Mouse (Mus musculus): Measurements from ENCODE around the gene 1810010D01Rik. TPM values are rescaled to one million over a fixed set of nuclear protein-coding genes. Genes with fewer than 3 reads are reported as not detected.

The 1810010D01Rik gene
- total and polyA plus RNA-seq, 3 experiments = not detected

GRCm38 (mm10) chr7:145239145-145239544 lies 31.2 kb upstream of the 1810010D01Rik start (continued):
- TF ChIP-seq MAFK (IDR thresholded peaks at IDR 0.05; ENCODE audit: insufficient replicate concordance, low read length) = no peak
- TF ChIP-seq ELF1 (IDR thresholded peaks at IDR 0.05; ENCODE audit: low read depth, low read length) = no peak
- no peak for TF ChIP-seq ETS1 (conservative IDR thresholded peaks at IDR 0.05; ENCODE audit: low read depth, low read length)

DNA sequence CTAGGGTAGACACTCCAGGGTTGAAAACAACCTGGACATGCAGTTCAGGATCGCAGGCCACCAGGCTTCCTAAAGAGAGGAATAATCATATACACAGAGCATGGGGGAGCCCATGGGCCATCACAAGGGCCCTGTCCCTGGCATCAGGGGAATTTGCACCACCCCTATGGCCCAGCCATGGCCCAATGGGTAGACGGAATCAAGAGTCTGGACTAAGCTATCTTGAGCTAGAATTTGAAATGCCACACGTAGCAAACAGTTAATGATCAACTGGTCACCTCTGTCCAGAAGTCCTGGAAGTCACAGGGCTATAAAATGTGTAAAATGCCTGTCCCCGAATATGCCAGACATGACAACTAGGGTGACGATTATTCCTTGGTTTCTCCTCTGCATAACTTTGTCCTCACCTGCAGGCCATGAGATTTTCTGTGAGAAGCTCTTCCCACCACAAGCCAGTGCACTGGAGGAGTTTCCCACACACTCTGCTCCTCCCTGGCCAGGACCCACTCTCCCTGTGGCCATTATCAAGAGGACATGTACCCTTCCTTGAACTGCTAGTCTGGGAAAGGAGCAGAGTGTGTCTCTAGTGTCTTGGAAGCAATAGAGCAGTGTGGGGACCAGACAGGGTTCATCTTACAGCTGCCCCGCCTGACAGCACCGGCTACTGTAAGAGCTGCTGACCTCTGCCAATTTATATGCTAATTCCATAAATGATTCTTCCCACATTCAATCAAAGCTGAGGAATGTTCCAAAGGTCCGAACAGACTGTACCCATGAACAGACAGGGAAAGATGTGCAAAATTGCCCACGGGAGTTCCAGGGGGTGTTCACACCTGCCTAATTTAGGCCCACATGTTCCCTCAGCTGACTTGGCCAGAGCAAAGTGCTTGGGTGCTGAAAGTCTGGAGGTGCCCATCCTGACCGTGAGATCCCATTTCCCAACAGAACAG lies 27.2 kb upstream of the 1810010D01Rik start:
- Histone ChIP-seq H3K79me2 (replicated peaks; ENCODE audit: control insufficient read depth, extremely low read depth, insufficient read depth, poor library complexity, severe bottlenecking) (no peaks in the 10 kb centered on the region), H3K27ac (ENCODE audit: insufficient read depth, low read depth) (no peak overlapping the region), H3K9me3 (replicated peaks; ENCODE audit: low read length) (peaks cover 3% of the 10 kb centered on the region), H3K9ac (ENCODE audit: insufficient read depth, low read depth) (no peak overlapping the region), H3K4me3 (replicated peaks in 1 of 3; ENCODE audit: low read depth in 2 of 3, low read length in 2 of 3, poor library complexity in 1 of 3) (no peak overlapping the region), H3K4me1 (ENCODE audit: control insufficient read depth in 1 of 2, insufficient read depth in 2 of 2) (no peaks in the 10 kb centered on the region), H3K27me3 (replicated peaks) (peaks cover 70% of the 10 kb centered on the region), H3K36me3 (replicated peaks in 1 of 2; ENCODE audit: control insufficient read depth in 1 of 2, insufficient read depth in 1 of 2, low read length in 1 of 2) (no peaks in the 10 kb centered on the region), H3K4me2 (ENCODE audit: insufficient read depth, low read depth, poor library complexity, severe bottlenecking) (no peak overlapping the region)
- no peak for DNase-seq (ENCODE audit: extremely low read depth)
- dilution Hi-C loops (cut with MboI; ENCODE audit: extremely low pct_ligation_motif_present, extremely low pct_unique_long_range_greater_than_20kb, low sequenced_read_pairs) (no loop called here), in situ Hi-C loops (cut with MboI; ENCODE audit: low pct_ligation_motif_present, low pct_unique_long_range_greater_than_20kb, low sequenced_read_pairs) (no loop called here)
- TF ChIP-seq JUN (IDR thresholded peaks at IDR 0.05; ENCODE audit: insufficient read depth, low read depth, low read length) (no peak), POLR2AphosphoS2 (IDR thresholded peaks at IDR 0.05; ENCODE audit: low read depth, low read length) (no peak), MYC (IDR thresholded peaks at IDR 0.05; ENCODE audit: low read depth, low read length) (no peak), TBP (conservative IDR thresholded peaks at IDR 0.05; ENCODE audit: low read depth, low read length) (no peak), UBTF (IDR thresholded peaks at IDR 0.05; ENCODE audit: low read depth, low read length) (no peak), MEF2A (IDR thresholded peaks at IDR 0.05; ENCODE audit: borderline replicate concordance, low read depth, low read length) (no peak), IRF4 (IDR thresholded peaks at IDR 0.05; ENCODE audit: low read depth, low read length) (no peak), KAT2A (IDR thresholded peaks at IDR 0.05; ENCODE audit: insufficient replicate concordance, low read length) (no peak), SMC3 (IDR thresholded peaks at IDR 0.05; ENCODE audit: low read depth, low read length) (no peak), E2F4 (IDR thresholded peaks at IDR 0.05; ENCODE audit: insufficient replicate concordance, low read depth, low read length) (no peak), HCFC1 (IDR thresholded peaks at IDR 0.05; ENCODE audit: low read depth, low read length) (no peak), MXI1 (IDR thresholded peaks at IDR 0.05; ENCODE audit: low read depth, low read length) (no peak), USF2 (conservative IDR thresholded peaks at IDR 0.05; ENCODE audit: low read depth, low read length) (no peak)

GRCm38 (mm10) chr7:145231659-145232058 lies 23.7 kb upstream of the 1810010D01Rik start:
- no peaks in the 10 kb centered on the region for H3K4me1 ChIP-seq (ENCODE audit: control insufficient read depth in 1 of 2, insufficient read depth in 2 of 2)
- H3K4me3 ChIP-seq (replicated peaks in 1 of 3; ENCODE audit: low read depth in 2 of 3, low read length in 2 of 3, poor library complexity in 1 of 3) = no peak overlapping the region
- no peak overlapping the region for H3K27ac ChIP-seq (ENCODE audit: insufficient read depth, low read depth)
- TF ChIP-seq NELFE (IDR thresholded peaks at IDR 0.05; ENCODE audit: low read depth, low read length) (no peak), ZKSCAN1 (IDR thresholded peaks at IDR 0.05; ENCODE audit: borderline replicate concordance, low read depth, low read length) (no peak), MAFK (IDR thresholded peaks at IDR 0.05; ENCODE audit: insufficient replicate concordance, low read length) (no peak), NRF1 (IDR thresholded peaks at IDR 0.05; ENCODE audit: low read depth, low read length) (no peak), MXI1 (IDR thresholded peaks at IDR 0.05; ENCODE audit: low read depth, low read length) (no peak), ZMIZ1 (IDR thresholded peaks at IDR 0.05; ENCODE audit: low read depth, low read length) (no peak), USF2 (conservative IDR thresholded peaks at IDR 0.05; ENCODE audit: low read depth, low read length) (no peak), IRF4 (IDR thresholded peaks at IDR 0.05; ENCODE audit: low read depth, low read length) (no peak), MEF2A (IDR thresholded peaks at IDR 0.05; ENCODE audit: borderline replicate concordance, low read depth, low read length) (no peak), MYC (IDR thresholded peaks at IDR 0.05; ENCODE audit: low read depth, low read length) (no peak), RAD21 (IDR thresholded peaks at IDR 0.05; ENCODE audit: low read depth, low read length) (no peak), SIN3A (IDR thresholded peaks at IDR 0.05; ENCODE audit: low read length) (no peak), TBP (conservative IDR thresholded peaks at IDR 0.05; ENCODE audit: low read depth, low read length) (no peak), CHD1 (IDR thresholded peaks at IDR 0.05; ENCODE audit: low read depth, low read length) (no peak), USF1 (IDR thresholded peaks at IDR 0.05; ENCODE audit: low read depth, low read length) (no peak), PAX5 (IDR thresholded peaks at IDR 0.05; ENCODE audit: low read length) (no peak), MAZ (IDR thresholded peaks at IDR 0.05; ENCODE audit: low read depth, low read length) (no peak), POLR2A (IDR thresholded peaks at IDR 0.05; ENCODE audit: low read depth, low read length) (no peak), JUN (IDR thresholded peaks at IDR 0.05; ENCODE audit: insufficient read depth, low read depth, low read length) (no peak)
- no peak overlapping the region for H3K4me2 ChIP-seq (ENCODE audit: insufficient read depth, low read depth, poor library complexity, severe bottlenecking)
- in situ Hi-C loops (cut with MboI; ENCODE audit: low pct_ligation_motif_present, low pct_unique_long_range_greater_than_20kb, low sequenced_read_pairs) (no loop called here), dilution Hi-C loops (cut with MboI; ENCODE audit: extremely low pct_ligation_motif_present, extremely low pct_unique_long_range_greater_than_20kb, low sequenced_read_pairs) (no loop called here)
- peaks cover 62% of the 10 kb centered on the region for H3K27me3 ChIP-seq (replicated peaks)
- H3K36me3 ChIP-seq (replicated peaks in 1 of 2; ENCODE audit: control insufficient read depth in 1 of 2, insufficient read depth in 1 of 2, low read length in 1 of 2) = no peaks in the 10 kb centered on the region
- no peaks in the 10 kb centered on the region for H3K79me2 ChIP-seq (replicated peaks; ENCODE audit: control insufficient read depth, extremely low read depth, insufficient read depth, poor library complexity, severe bottlenecking)
- no peak for DNase-seq (ENCODE audit: extremely low read depth)
- peaks cover 3% of the 10 kb centered on the region for H3K9me3 ChIP-seq (replicated peaks; ENCODE audit: low read length)
- H3K9ac ChIP-seq (ENCODE audit: insufficient read depth, low read depth) = no peak overlapping the region

Data from CH12.LX (cell line).